Mouse (Mus musculus) midbrain, postnatal 0 days (tissue): Measurements from ENCODE around the gene AC134908.4. TPM values are rescaled to one million over a fixed set of nuclear protein-coding genes. Genes with fewer than 3 reads are reported as not detected.

Source experiments
- ATAC-seq: fragments of 200-750 bp; cut with Nextera tagmentation; 2 replicates; pipeline ENCODE4 v1.8.0; 2017; ENCODE audit warnings: moderate number of reproducible peaks, mild to moderate bottlenecking, moderate TSS enrichment, moderate library complexity; ENCODE audit not compliant: low FRiP score
- DNase-seq: peaks from one replicate; pipeline ENCODE4 v3.0.0-alpha.2; 2015; ENCODE audit warnings: low spot score
- H3K27ac ChIP-seq: fragments of 300-500 bp; sonication (generic); 2 replicates; pipeline ENCODE4 v1.5.1; 2014; ENCODE audit warnings: low read depth, mild to moderate bottlenecking, low read length, mixed read lengths
- H3K27me3 ChIP-seq: fragments of 300-500 bp; sonication (generic); 2 replicates; pipeline ENCODE4 v1.6.1; 2014; ENCODE audit warnings: low read length, control low read depth, mixed read lengths; ENCODE audit not compliant: insufficient read depth
- H3K36me3 ChIP-seq: fragments of 300-500 bp; sonication (generic); 2 replicates; pipeline ENCODE4 v1.6.1; 2014; ENCODE audit warnings: low read length, control low read depth, mixed read lengths; ENCODE audit not compliant: insufficient read depth
- H3K4me1 ChIP-seq: fragments of 300-500 bp; sonication (generic); 2 replicates; pipeline ENCODE4 v1.6.1; 2014; ENCODE audit warnings: mild to moderate bottlenecking, control low read depth, antibody characterized with exemption, low read length, mixed read lengths; ENCODE audit not compliant: insufficient read depth
- H3K4me2 ChIP-seq: fragments of 300-500 bp; sonication (generic); 2 replicates; pipeline ENCODE4 v1.6.1; 2014; ENCODE audit warnings: low read depth, mild to moderate bottlenecking, low read length, mixed read lengths; ENCODE audit not compliant: poor library complexity, severe bottlenecking
- H3K4me3 ChIP-seq: fragments of 300-500 bp; sonication (generic); 2 replicates; pipeline ENCODE4 v1.5.1; 2014; ENCODE audit warnings: low read depth, mild to moderate bottlenecking, low read length, moderate library complexity
- H3K9ac ChIP-seq: fragments of 300-500 bp; sonication (generic); replicated peaks from 2 replicates; pipeline ENCODE4 v1.6.1; 2014; ENCODE audit warnings: mild to moderate bottlenecking, low read length, moderate library complexity, mixed read lengths; ENCODE audit not compliant: poor library complexity, severe bottlenecking
- H3K9me3 ChIP-seq: fragments of 300-500 bp; sonication (generic); 2 replicates; pipeline ENCODE4 v1.6.1; 2016; ENCODE audit warnings: low read length, control low read depth
- CTCF ChIP-seq: IDR thresholded peaks from 2 replicates; pipeline ENCODE4 v1.5.1; 2016; ENCODE audit warnings: antibody characterized with exemption, mild to moderate bottlenecking
- WGBS: fragments of 180-500 bp; shearing (Covaris S2); extraction: QIAGEN DNeasy Blood & Tissue Kit; methylation state at CpG from one replicate; pipeline ENCODE4 v1.1.7; 2014; 5-methylcytosine and 5-hydroxymethylcytosine counted together
- polyA plus RNA-seq: library from polyadenylated mRNA; unstranded; fragments of >200 nt; fragmentation: Nextera tagmentation; extraction: Ambion mirVana; gene quantifications from 2 replicates; pipeline ENCODE4 v1.2.1, GENCODE M21; 2015
- total RNA-seq: library from RNA; depleted of rRNA; stranded (reverse); fragments of >200 nt; gene quantifications from 2 replicates; pipeline ENCODE4 v1.2.3, GENCODE M21; 2014

The AC134908.4 gene
- total and polyA plus RNA-seq, 2 experiments from 2014 or later: 0.89 TPM; not detected in 1

DNA sequence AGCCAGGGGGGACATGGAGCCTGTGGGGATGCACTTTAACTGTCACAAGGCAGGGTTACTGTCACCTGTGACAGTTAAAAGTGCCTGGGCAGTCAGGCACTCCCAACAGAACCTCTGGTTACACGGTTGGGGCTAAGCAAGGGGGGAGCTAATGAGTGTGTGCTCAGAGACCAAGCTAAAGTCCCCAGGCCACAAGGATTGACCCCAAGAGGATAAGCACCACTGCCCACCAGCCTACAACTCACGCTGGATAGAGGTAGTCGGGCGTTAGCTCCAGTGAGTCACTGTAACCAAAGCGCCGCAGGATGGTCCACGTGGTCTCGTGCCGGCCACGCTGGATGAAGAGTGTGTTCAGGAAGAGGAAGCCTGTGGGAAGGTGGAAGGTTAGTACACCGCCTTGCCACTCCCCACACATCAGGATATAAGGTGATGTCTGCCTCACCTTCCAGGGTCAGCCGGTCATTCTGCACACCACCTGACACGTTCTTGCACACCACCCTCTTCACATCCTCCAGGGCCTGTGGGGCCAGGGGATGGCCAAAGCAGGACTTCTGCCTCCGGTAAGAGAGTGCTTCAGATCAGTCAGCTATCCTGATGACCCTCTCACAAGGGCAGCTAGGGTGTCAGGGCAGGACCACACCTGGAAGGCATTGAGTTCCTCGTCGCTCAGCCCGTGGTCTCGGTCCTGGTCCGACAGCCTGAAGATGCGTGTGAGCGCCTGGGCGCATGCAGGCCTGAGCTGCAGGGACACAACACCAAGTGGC lies 45.8 kb upstream of the AC134908.4 start, which contains the start of gene Gm20683:
Gm20683 (minus strand) TSS at position 647 of the 764 bp plus-strand sequence.
- Histone ChIP-seq H3K9ac (no peak within 1 kb of the TSS), H3K4me2 (no peak within 1 kb of the TSS), H3K27ac (no peak within 1 kb of the TSS), H3K4me1 (peaks cover 15% of the 10 kb centered on the region), H3K36me3 (peaks cover 37% of the 10 kb centered on the region), H3K4me3 (no peak within 1 kb of the TSS), H3K27me3 (no peaks in the 10 kb centered on the region), H3K9me3 (no peaks in the 10 kb centered on the region)
- DNase-seq (no peak), ATAC-seq (no peak)
- no peak for TF ChIP-seq CTCF
- WGBS: 94% methylated on average over 22 of the region's 22 CpGs

DNA sequence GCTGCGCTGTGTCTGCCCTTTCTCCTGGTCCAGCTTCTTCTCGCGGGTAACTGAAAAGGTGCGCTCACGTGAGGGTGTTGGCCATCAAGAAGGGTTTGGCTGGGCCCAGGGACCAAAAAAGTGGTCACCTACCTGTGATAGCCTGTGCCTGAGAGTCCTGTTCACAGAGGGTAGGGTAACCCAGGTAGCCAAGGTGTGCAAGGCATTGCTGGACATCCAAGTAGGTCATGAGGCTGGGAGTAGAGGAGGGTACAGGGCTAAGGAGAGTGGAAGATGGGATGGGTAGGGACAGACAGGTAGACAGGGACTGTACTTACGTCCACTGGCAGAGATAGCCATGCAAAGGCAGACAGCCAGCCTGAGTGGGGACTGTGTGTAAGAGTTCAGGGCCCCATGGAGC lies 45.1 kb upstream of the AC134908.4 start:
- no peak overlapping the region for H3K27ac ChIP-seq
- no peak for DNase-seq
- no peak for TF ChIP-seq CTCF
- over 99% methylated on average over 6 of the region's 6 CpGs for WGBS
- peaks cover 37% of the 10 kb centered on the region for H3K36me3 ChIP-seq
- ATAC-seq: no peak
- H3K9me3 ChIP-seq: no peaks in the 10 kb centered on the region
- no peaks in the 10 kb centered on the region for H3K27me3 ChIP-seq
- H3K9ac ChIP-seq: no peak overlapping the region
- H3K4me2 ChIP-seq: no peak overlapping the region
- H3K4me1 ChIP-seq: peaks cover 22% of the 10 kb centered on the region
- no peak overlapping the region for H3K4me3 ChIP-seq

DNA sequence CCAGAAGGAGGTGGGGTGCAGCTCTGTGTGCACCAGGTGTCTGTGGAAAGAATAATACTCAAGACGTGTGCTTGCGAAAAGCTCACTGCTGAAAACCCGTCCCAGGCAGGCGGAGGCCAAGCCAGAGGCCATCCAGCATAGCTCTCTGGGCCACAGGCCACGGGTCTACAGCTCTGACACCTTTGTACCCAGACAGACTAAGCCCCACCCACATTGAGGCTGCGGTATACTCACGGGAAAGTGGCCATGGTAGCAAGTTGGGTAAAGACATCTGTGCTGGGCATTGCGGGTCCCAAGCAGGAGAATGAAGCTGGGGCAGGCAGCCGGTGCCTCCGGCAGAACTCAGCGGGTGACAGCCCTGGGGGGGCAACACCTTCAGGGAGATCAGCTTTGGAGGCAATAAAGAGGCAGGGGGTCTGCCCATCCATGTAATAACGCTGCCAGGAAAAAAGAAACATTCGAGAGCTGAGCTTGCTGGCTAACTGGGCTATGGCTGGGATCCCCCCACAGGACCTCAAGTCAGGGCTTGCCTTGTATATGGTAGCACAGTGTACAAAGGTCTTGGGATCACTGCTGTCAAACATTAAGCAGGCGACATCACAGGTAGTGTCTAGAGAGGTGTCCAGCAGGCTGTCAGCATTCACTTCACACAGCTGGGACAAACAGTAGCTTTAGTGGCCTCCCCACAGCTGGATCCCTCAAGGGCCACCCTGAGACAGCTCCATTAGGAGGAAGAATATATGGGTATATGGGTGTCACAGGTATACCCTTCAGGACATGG lies 44.2 kb upstream of the AC134908.4 start:
- no peak overlapping the region for H3K4me3 ChIP-seq
- no peak overlapping the region for H3K4me2 ChIP-seq
- H3K27me3 ChIP-seq: no peaks in the 10 kb centered on the region
- H3K27ac ChIP-seq: no peak overlapping the region
- H3K36me3 ChIP-seq: peaks cover 46% of the 10 kb centered on the region
- DNase-seq (no peak), ATAC-seq (no peak)
- no peaks in the 10 kb centered on the region for H3K9me3 ChIP-seq
- 87% methylated on average over 14 of the region's 14 CpGs for WGBS
- H3K9ac ChIP-seq: no peak overlapping the region
- TF ChIP-seq CTCF: no peak
- peaks cover 26% of the 10 kb centered on the region for H3K4me1 ChIP-seq

DNA sequence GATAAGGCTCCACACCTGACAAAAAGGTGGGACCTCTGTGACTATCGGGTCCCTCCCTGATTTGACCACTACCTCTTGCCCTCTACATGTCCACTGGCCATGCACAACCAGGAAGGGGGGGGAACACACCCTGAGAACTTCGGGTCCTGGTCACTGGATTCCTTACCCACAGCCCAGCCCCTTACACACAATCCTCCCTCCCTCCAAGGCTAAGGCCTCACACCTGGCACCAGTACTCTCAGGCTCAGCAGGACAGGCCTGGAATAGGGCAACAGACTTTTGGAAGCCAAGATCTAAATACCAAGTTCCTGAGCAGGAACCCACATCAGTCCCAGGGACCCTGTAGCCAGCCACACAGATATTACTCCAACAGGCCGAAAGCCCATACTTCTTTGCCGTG lies 43.4 kb upstream of the AC134908.4 start:
- H3K4me1 ChIP-seq: peaks cover 33% of the 10 kb centered on the region
- ATAC-seq (no peak), DNase-seq (no peak)
- WGBS: 95% methylated on average over 4 of the region's 4 CpGs
- no peak overlapping the region for H3K27ac ChIP-seq
- TF ChIP-seq CTCF: no peak
- peaks cover 46% of the 10 kb centered on the region for H3K36me3 ChIP-seq
- no peak overlapping the region for H3K9ac ChIP-seq
- no peaks in the 10 kb centered on the region for H3K9me3 ChIP-seq
- H3K27me3 ChIP-seq: no peaks in the 10 kb centered on the region
- H3K4me3 ChIP-seq: no peak overlapping the region
- H3K4me2 ChIP-seq: no peak overlapping the region

DNA sequence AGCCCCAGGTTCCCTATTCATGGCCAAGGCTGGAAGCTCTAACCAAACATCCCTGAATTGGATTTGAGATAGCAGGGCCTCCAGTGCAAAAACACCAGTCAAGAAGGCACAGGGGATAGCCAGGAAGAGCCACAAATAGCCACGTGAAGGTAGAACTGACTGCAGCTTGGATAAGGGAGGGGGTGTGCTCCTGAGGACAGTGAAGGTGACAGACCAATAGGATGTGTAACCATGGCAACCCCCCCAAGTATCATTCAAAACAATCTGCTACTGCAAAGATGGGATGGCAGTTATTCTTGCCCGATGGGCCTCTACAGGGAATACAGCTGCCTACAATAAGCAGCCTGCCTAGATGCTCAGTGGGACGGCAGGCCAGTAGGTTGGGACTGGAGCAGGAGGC lies 42.1 kb upstream of the AC134908.4 start:
- no peaks in the 10 kb centered on the region for H3K9me3 ChIP-seq
- WGBS: 11% methylated on average over 3 of the region's 3 CpGs
- H3K4me3 ChIP-seq: peak overlapping the region; percentile 41; the same call in 1 of the 2 replicates
- H3K9ac ChIP-seq: peak overlapping the region; percentile 81; the same call in 1 of the 2 replicates
- H3K27ac ChIP-seq: peak overlapping the region; percentile 82
- peak overlapping the region; percentile 75 for H3K4me2 ChIP-seq
- peaks cover 27% of the 10 kb centered on the region for H3K4me1 ChIP-seq
- H3K36me3 ChIP-seq: peaks cover 45% of the 10 kb centered on the region
- no peak for TF ChIP-seq CTCF
- peak; percentile 51 for DNase-seq
- no peak for ATAC-seq
- H3K27me3 ChIP-seq: no peaks in the 10 kb centered on the region

DNA sequence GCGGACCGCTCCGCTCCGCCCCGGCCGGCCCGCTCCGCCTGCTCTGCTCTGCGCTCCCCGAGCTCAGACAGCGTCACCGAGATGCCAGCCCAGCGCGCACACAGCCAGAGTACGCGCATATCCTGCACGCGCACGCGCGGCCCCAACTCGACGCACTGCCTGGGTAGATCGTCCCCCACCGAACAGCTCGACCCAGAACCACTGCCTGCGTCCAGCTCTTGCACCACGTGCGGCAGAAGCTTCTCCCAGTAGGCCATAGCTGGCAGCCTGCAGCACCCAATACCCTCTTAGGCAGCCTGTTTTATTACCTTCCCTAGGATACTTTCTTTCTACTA lies 41.6 kb upstream of the AC134908.4 start, which contains the start of gene Rhbdl1:
Rhbdl1 (minus strand) TSS at position 220 of the 335 bp plus-strand sequence.
- no peak for TF ChIP-seq CTCF
- DNase-seq: peak; percentile 88
- H3K4me1 ChIP-seq: peaks cover 27% of the 10 kb centered on the region

More for the DNA sequence above, 41.6 kb upstream of the AC134908.4 start, which contains the start of gene Rhbdl1:
- peak within 1 kb of the TSS; percentile 41 for H3K4me3 ChIP-seq
- no peaks in the 10 kb centered on the region for H3K9me3 ChIP-seq
- peak within 1 kb of the TSS; percentile 81 for H3K9ac ChIP-seq
- H3K36me3 ChIP-seq: peaks cover 44% of the 10 kb centered on the region
- under 1% methylated on average over 26 of the region's 29 CpGs for WGBS
- ATAC-seq: peak; percentile 50; the same call in 1 of the 2 replicates
- H3K4me2 ChIP-seq: peak within 1 kb of the TSS; percentile 75
- peak within 1 kb of the TSS; percentile 82 for H3K27ac ChIP-seq
- H3K27me3 ChIP-seq: no peaks in the 10 kb centered on the region
